Mouse (Mus musculus) CH12.LX (cell line): ENCODE measurements around the gene Tacr2.

Experiments used
- BHLHE40 ChIP-seq: IDR thresholded peaks from 2 replicates; pipeline ENCODE4 v1.6.1; 2011; ENCODE audit warnings: mild to moderate bottlenecking, low read depth, low read length, improper control_type of control experiment
- CHD2 ChIP-seq: IDR thresholded peaks from 2 replicates; pipeline ENCODE4 v1.6.1; 2011; ENCODE audit warnings: low read length, improper control_type of control experiment
- CTCF ChIP-seq, 2 experiments: IDR thresholded peaks in 1 of 2; conservative IDR thresholded peaks in 1 of 2; 2 replicates each; pipeline ENCODE4 v1.5.1; 2011 to 2012; ENCODE audit warnings: low read depth in 2 of 2, low read length in 2 of 2, improper control_type of control experiment in 1 of 2, inconsistent platforms in 1 of 2, mild to moderate bottlenecking in 1 of 2, moderate library complexity in 1 of 2
- EP300 ChIP-seq: IDR thresholded peaks from 2 replicates; pipeline ENCODE4 v1.6.1; 2011; ENCODE audit warnings: low read length, improper control_type of control experiment
- HCFC1 ChIP-seq: IDR thresholded peaks from 2 replicates; pipeline ENCODE4 v1.6.1; 2012; ENCODE audit warnings: low read depth, mild to moderate bottlenecking, inconsistent platforms, low read length, improper control_type of control experiment
- KAT2A ChIP-seq: IDR thresholded peaks from 2 replicates; pipeline ENCODE4 v1.6.1; 2012; ENCODE audit warnings: low read length, improper control_type of control experiment, inconsistent platforms; ENCODE audit not compliant: insufficient replicate concordance
- POLR2A ChIP-seq: IDR thresholded peaks from 2 replicates; pipeline ENCODE4 v1.6.1; 2011; ENCODE audit warnings: low read depth, mild to moderate bottlenecking, improper control_type of control experiment, low read length
- SIN3A ChIP-seq: IDR thresholded peaks from 2 replicates; pipeline ENCODE4 v1.6.1; 2012; ENCODE audit warnings: low read length, improper control_type of control experiment, inconsistent platforms
- USF1 ChIP-seq: IDR thresholded peaks from 2 replicates; pipeline ENCODE4 v1.6.1; 2014; ENCODE audit warnings: low read depth, mild to moderate bottlenecking, inconsistent platforms, low read length, improper control_type of control experiment
- ZMIZ1 ChIP-seq: IDR thresholded peaks from 2 replicates; pipeline ENCODE4 v1.6.1; 2012; ENCODE audit warnings: low read depth, mild to moderate bottlenecking, inconsistent platforms, low read length, improper control_type of control experiment
- ZNF384 ChIP-seq: IDR thresholded peaks from 2 replicates; pipeline ENCODE4 v1.6.1; 2012; ENCODE audit warnings: low read depth, low read length, improper control_type of control experiment, inconsistent platforms

- TF ChIP-seq SIN3A (no peak), KAT2A (no peak), CHD2 (no peak), HCFC1 (no peak), POLR2A (no peak), EP300 (no peak), BHLHE40 (no peak), ZNF384 (no peak), CTCF (conservative IDR thresholded peaks at IDR 0.05 in 1 of 2, IDR thresholded peaks at IDR 0.05 in 1 of 2; ENCODE audit: low read depth in 2 of 2, low read length in 2 of 2) (no peak), USF1 (no peak), ZMIZ1 (no peak)
These were observed 54.2 kb downstream of the Tacr2 start for GRCm38 (mm10) chr10:62306483-62306882.
